Mouse (Mus musculus) spleen, embryonic (tissue): Measurements from ENCODE around the gene Spock1.
"Not testable (repeated sequence)": the region's sequence is repeated elsewhere in the genome, so short reads cannot be mapped to it uniquely, and the experiment has no call there.

Experiments
- CTCF ChIA-PET: fragments of 350-600 bp; sonication (Branson Sonifier 250); formaldehyde crosslinking; loops from one replicate; lab custom pipeline; 2022; lab: Charles Lee

Spock1 gene

DNA sequence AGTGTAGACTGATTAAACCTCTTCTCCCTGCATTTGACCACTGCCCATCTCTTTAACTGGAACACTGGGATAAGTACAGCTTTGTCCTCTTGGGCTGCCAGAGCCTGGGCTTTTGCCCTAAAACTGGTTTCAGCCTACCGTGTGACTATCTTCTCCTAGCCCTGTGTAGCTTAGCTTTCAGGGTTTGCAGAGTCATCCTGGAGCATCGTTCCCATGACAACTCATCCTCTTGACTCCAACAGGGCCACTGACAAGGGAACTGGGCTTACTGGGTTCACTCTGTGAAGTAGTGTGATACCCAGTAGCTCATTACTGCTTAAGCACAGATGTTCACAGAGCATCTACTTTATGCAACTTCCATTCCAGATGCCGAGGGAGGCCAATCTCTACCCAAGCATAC is 303.7 kb downstream of the Spock1 start:
- CTCF ChIA-PET, result no interaction called here

DNA sequence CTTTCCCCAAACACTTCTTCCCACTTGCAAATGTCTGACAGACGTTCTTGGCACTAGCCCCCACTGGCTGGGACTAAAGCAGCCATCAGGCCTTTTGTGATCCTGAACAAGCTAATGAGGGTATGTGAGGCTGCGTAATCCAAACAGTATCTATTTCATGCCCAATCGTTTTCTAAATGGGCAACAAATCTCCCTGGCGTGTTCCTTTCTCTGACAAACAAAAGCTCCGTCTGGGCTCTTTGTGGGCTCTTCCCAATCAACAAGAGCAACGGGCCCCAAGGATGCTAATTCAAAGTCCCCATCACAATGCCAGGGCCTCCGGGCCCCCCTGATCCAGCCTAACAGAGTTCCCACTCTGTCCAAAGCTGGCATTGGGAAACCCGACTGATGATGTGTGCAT is 304.9 kb downstream of the Spock1 start:
- CTCF ChIA-PET, result no interaction called here

- CTCF ChIA-PET, result no interaction called here
These were observed 312.4 kb downstream of the Spock1 start for GRCm38 (mm10) chr13:57595761-57596051.

DNA sequence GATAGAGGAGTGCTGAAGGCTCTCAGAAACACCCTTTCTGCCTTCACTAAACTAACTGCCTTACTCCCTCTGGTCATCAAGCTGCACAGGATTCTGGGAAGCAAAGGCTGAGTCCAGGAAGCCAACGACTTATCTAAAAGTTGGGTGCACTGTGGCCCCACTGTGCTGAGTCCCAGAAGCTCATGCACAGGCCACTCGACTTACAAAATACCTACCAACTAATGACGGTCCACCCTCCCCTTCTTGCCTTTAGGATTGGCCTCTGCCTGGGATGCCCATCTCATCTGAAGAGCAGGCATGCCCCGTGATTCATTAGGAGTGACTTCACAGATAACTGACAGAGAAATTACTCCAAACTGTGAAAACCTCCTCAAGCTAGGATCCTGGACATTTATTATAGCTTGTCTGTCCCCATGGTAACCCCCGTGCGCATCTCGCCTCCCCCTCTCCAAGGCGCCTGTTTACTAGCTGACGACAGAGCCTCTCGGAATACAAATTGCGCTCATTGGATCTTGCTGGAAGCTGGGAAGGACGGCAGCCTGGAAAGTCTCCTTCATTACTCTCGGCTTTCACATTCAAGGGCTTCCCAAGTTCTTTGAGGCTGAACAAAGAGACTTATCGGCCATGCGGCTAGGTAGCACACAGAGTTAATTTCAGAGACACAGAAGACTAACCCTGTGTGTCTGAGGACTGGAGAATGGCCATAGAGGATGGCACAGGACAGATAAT is 312.9 kb downstream of the Spock1 start:
- CTCF ChIA-PET, result interaction anchor here (0.7 kb wide), 1 partner anchor 52 kb away, joined by 4 read pairs; no protein-coding TSS in a partner anchor

- CTCF ChIA-PET, result not testable (repeated sequence)
These were observed 318.7 kb downstream of the Spock1 start for GRCm38 (mm10) chr13:57589338-57589914.

DNA sequence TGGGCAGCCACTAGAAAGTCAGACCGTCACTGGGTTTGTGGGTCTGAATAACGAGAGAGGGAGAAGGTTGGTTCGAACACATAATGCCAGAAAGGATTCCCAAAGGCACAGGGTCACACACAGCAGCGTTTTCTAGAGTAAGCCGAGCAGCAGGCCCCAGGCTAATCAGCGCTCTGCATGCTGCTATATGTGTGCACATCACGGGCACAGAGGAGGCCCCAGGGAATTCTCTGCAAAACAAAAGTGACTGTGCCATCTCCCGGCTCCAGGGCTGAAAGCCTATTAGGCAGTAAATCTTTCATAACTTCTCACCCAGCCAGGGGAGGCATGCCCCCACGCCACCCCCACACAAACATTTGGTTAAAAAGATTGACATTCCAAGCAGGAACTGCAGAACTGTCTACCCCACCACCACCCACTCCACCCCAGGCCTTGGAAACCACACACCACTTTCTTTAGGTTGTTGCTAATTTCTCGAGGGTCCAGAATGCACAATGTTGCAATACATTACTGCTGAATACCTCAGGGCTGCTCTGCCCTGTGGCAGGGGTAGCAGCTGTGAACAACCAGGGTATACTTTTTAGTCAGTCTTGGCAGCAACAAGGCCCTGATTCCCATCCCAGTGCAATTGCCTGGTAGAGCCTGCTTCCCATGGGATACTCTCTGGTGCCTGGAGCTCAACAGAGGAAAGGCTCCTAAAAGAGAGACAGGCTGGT is 319.4 kb downstream of the Spock1 start:
- CTCF ChIA-PET, result no interaction called here

DNA sequence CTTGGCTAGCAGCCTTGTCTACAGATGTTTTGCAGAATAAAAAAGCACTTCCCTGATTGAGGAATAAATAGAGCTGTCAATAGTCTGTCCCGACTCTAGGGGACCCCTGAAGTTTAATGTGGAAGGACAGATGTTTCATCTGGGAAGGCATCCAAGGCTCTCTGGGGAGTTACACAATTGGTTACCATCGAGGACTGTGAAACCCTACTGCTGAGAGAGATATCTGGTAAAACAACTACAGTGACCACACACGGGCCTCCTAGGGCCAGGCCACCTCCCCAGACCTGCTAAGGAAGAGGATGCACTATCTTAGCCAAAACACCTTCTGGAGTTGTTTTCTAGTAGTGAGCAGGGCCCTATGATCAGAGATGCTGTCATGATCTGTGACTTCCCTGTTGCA is 323.0 kb downstream of the Spock1 start:
- CTCF ChIA-PET, result no interaction called here

DNA sequence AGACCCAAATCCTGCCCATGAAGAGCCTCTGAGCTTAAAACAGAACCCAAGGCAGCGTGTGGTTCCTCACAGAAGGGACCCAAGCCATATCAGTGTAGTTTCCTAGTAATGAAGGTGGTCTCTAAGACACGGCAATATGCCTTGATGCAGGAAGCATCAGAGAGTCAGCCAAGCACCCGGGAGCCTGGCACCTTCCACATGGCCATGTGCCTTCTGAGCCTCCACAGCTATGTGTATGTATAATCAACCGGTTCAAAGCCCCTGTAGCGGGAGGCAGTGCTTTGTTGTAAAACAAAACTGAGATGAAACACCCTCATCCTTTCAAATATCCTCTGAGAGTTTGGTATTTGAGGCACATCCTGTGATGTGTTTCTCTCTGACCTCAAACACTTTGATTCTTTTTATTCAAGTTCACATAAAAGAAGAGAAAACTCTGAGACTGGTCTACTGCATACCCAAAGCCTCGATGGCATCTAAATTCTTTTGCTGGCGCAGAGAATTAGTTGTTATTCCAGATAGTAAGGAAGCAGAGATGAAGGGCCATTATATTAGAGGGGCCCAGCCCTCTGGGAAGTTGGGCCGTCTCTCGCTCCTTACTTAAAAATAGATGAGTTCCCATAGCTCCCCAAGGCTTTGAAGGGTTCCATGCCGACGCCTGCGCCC is 325.7 kb downstream of the Spock1 start:
- CTCF ChIA-PET, result no interaction called here

DNA sequence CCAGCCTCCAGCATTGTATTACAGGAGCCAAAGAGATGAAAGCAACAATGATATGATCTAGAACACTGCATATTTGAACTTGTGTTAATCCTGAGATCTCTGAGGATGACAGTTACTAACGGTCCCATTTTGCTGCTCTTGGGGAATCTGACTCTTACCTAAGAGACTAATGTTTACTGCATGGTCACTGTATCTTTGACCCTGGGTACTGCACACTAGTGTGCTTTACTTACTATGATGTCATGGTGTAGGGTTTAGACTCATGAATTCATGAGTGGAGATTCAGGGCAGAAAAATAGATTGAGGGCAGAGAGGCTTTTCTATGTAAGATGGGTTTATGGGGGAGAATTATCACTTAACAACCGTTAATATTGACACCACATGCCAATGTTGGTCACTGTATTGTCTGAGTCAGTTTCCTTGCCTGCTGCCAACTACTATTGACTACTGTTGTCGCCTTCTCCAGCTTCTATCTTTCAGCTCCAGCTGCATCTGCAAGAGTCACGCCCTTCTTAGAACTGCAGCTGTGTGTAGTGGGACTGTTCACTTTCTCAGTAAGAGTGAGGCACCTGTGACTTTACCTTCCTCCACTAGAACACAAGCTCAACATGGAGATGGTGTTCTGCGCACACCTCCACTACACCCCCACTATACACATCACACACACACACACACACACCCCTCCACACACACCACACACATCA is 330.4 kb downstream of the Spock1 start:
- CTCF ChIA-PET, result no interaction called here

DNA sequence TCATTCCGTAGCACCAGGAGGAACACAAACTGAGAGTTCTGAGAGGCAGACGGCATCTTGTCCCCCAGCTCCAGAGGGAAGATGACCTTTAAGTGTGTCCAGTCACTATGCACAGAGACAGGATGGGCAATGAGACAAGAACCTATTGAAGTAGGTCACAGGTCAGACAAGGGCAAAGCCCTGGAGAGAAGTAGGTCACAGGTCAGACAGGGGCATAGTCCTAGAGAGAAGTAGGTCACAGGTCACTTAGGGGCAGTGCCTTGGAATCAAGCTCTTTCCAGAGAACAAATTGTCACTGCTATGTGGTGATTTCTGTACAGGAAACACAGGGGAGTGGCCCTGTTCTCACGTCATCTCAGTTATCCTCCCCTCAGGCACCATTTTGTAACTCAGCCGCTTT is 334.6 kb downstream of the Spock1 start:
- CTCF ChIA-PET, result no interaction called here

DNA sequence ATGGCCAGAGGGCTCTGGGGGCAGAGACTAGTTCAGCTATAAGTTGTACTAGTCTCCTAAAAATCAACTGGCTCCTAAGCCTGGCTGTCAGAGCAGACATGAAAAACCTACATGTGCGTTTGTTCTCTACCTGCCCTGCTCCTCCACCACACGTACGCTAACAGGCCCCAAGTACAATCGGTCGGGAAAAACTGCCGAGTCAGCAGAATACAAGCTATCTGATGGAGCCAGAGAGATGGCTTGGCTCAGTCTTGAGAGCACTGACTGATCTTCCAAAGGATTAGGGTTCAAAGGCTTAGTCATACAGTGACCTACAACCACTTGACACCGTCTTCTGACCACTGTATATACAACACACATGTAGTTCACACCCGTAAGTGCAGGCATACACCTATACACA is 339.7 kb downstream of the Spock1 start:
- CTCF ChIA-PET, result no interaction called here

DNA sequence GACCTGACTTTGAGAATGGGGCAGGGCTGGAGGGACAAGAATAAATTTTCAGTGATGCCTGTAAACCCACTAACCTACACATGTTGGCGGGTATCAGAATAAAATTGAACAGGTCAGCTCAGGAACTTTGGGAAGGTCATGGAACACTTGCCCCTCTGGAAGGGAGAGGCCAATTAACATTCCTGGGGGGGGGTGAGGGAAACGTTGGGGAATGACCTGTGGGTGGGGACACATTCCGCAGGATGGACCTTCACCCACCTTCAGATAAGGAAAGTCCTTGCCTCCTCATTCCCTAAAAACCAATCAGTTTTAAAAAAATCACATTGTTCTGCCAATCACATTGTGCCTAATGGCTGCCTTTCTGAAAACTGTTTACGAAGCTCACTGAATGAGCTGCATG is 352.9 kb downstream of the Spock1 start:
- CTCF ChIA-PET, result no interaction called here

GRCm38 (mm10) chr13:57549743-57550142 is 358.4 kb downstream of the Spock1 start:
- CTCF ChIA-PET, result no interaction called here

- CTCF ChIA-PET, result no interaction called here
These were observed 371.1 kb downstream of the Spock1 start for GRCm38 (mm10) chr13:57536988-57537547.

- CTCF ChIA-PET, result no interaction called here
These were observed 373.8 kb downstream of the Spock1 start for GRCm38 (mm10) chr13:57534325-57534724.

DNA sequence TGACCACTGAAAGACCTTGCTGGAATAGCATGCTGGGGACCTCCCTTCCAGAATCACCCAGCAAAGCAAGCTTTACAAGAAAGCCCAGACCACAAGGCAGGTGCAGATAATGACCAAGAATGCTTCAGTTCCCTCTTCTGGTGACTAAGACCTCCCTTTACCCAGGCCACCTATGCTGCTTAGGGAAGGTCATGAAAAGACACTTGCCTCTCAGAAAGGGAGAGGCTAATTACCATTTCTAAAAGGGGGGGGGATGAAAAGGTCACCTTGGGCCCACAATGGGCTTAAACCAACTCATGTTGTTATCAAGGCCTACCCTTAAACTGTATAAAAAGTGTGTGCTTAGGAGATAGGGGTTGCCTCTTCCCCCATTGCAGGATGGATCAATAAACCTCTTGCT is 382.2 kb downstream of the Spock1 start:
- CTCF ChIA-PET, result no interaction called here

- CTCF ChIA-PET, result no interaction called here
These were observed 383.6 kb downstream of the Spock1 start for GRCm38 (mm10) chr13:57524546-57524945.

DNA sequence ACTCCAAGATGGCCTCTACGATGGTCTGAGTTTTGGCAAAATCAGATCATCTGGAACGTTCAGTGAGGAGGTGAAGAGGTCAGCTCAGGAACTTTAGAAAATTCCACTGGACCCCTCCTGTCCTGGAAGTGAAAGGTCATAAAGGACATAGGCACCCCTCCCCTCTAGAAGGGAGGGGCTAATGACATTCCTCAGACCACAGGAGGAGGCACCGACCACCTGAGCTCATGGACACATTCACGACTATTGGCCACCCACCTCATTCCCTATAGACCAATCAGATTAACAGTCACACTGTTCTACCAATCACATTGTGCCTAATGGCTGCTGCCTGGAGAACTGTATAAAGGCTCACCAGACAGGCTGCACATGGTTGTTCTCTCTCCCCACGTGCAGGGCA is 384.8 kb downstream of the Spock1 start:
- CTCF ChIA-PET, result no interaction called here

GRCm38 (mm10) chr13:57522319-57522718 is 385.8 kb downstream of the Spock1 start:
- CTCF ChIA-PET, result no interaction called here

GRCm38 (mm10) chr13:57521152-57521551 is 387.0 kb downstream of the Spock1 start:
- CTCF ChIA-PET, result no interaction called here

GRCm38 (mm10) chr13:57519790-57520189 is 388.3 kb downstream of the Spock1 start:
- CTCF ChIA-PET, result no interaction called here

DNA sequence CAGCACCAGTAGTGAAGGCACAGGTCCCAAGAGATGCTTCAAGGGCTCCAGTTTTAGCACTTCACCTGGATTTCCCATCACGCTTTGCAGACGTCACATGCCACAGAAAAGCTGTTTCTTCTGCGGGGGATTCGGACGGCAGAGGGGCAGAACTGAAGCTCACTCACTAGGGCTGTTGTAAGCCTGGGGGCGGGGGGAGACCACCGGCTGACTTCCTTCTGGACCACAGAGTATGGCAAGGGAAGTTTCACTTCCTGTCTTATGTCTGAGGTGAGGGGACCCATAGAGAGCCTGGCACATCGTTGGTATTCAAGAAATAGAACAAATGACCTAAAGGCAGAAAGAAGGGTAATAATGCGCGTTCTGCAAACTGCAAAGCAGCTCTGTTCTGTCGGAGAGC is 392.4 kb downstream of the Spock1 start:
- CTCF ChIA-PET, result no interaction called here
